Mouse (Mus musculus): ENCODE measurements around the gene Krt9.
"Not testable (repeated sequence)": the region's sequence is repeated elsewhere in the genome, so short reads cannot be mapped to it uniquely, and the experiment has no call there.

The Krt9 gene

GRCm38 (mm10) chr11:100192992-100193391 is at the start of gene Krt9:
Krt9 (minus strand) TSS chr11:100193246.
- no peaks in the 10 kb centered on the region for H3K27me3 ChIP-seq (ENCODE audit: control insufficient read depth, insufficient read depth, low read length, poor library complexity, severe bottlenecking)
- H3K36me3 ChIP-seq (ENCODE audit: control insufficient read depth, insufficient read depth, low read length, poor library complexity, severe bottlenecking): no peaks in the 10 kb centered on the region
- no peak for DNase-seq (ENCODE audit: low read depth, low spot score)

- peak; percentile 42 for DNase-seq (ENCODE audit: low read depth, low spot score)
- not testable (repeated sequence) for H3K27me3 ChIP-seq (ENCODE audit: control insufficient read depth, insufficient read depth, low read length, poor library complexity, severe bottlenecking); H3K36me3 ChIP-seq (ENCODE audit: control insufficient read depth, insufficient read depth, low read length, poor library complexity, severe bottlenecking)
Observed at GRCm38 (mm10) chr11:100240272-100240671, 47.2 kb upstream of the Krt9 start.

- H3K36me3 ChIP-seq (ENCODE audit: control insufficient read depth, insufficient read depth, low read length, poor library complexity, severe bottlenecking): no peaks in the 10 kb centered on the region
- no peaks in the 10 kb centered on the region for H3K27me3 ChIP-seq (ENCODE audit: control insufficient read depth, insufficient read depth, low read length, poor library complexity, severe bottlenecking)
- no peak for DNase-seq (ENCODE audit: low read depth, low spot score)
Observed at GRCm38 (mm10) chr11:100221741-100222140, 28.7 kb upstream of the Krt9 start.

- Histone ChIP-seq H3K27me3 (ENCODE audit: control insufficient read depth, insufficient read depth, low read length, poor library complexity, severe bottlenecking) (no peaks in the 10 kb centered on the region), H3K36me3 (ENCODE audit: control insufficient read depth, insufficient read depth, low read length, poor library complexity, severe bottlenecking) (no peaks in the 10 kb centered on the region)
- no peak for DNase-seq (ENCODE audit: low read depth, low spot score)
Observed at GRCm38 (mm10) chr11:100219304-100219703, 26.3 kb upstream of the Krt9 start.

GRCm38 (mm10) chr11:100208542-100208941 is 15.5 kb upstream of the Krt9 start:
- no peak for DNase-seq (ENCODE audit: low read depth, low spot score)
- H3K36me3 ChIP-seq (ENCODE audit: control insufficient read depth, insufficient read depth, low read length, poor library complexity, severe bottlenecking): no peaks in the 10 kb centered on the region
- no peaks in the 10 kb centered on the region for H3K27me3 ChIP-seq (ENCODE audit: control insufficient read depth, insufficient read depth, low read length, poor library complexity, severe bottlenecking)

- DNase-seq (ENCODE audit: low read depth, low spot score): no peak
- Histone ChIP-seq H3K36me3 (ENCODE audit: control insufficient read depth, insufficient read depth, low read length, poor library complexity, severe bottlenecking) (no peaks in the 10 kb centered on the region), H3K27me3 (ENCODE audit: control insufficient read depth, insufficient read depth, low read length, poor library complexity, severe bottlenecking) (no peaks in the 10 kb centered on the region)
Observed at GRCm38 (mm10) chr11:100207498-100207897, 14.5 kb upstream of the Krt9 start, which contains the start of gene Krt14. Krt14 (minus strand) TSS chr11:100207548.

GRCm38 (mm10) chr11:100203448-100203847 is 10.4 kb upstream of the Krt9 start:
- Histone ChIP-seq H3K27me3 (ENCODE audit: control insufficient read depth, insufficient read depth, low read length, poor library complexity, severe bottlenecking) (no peaks in the 10 kb centered on the region), H3K36me3 (ENCODE audit: control insufficient read depth, insufficient read depth, low read length, poor library complexity, severe bottlenecking) (no peaks in the 10 kb centered on the region)
- DNase-seq (ENCODE audit: low read depth, low spot score): peak; percentile 1

GRCm38 (mm10) chr11:100202906-100203305 is 9.9 kb upstream of the Krt9 start:
- Histone ChIP-seq H3K36me3 (ENCODE audit: control insufficient read depth, insufficient read depth, low read length, poor library complexity, severe bottlenecking) (no peaks in the 10 kb centered on the region), H3K27me3 (ENCODE audit: control insufficient read depth, insufficient read depth, low read length, poor library complexity, severe bottlenecking) (no peaks in the 10 kb centered on the region)
- DNase-seq (ENCODE audit: low read depth, low spot score): no peak

- Histone ChIP-seq H3K27me3 (ENCODE audit: control insufficient read depth, insufficient read depth, low read length, poor library complexity, severe bottlenecking) (no peaks in the 10 kb centered on the region), H3K36me3 (ENCODE audit: control insufficient read depth, insufficient read depth, low read length, poor library complexity, severe bottlenecking) (no peaks in the 10 kb centered on the region)
- peak; percentile 5 for DNase-seq (ENCODE audit: low read depth, low spot score)
Observed at GRCm38 (mm10) chr11:100200104-100200820, 7.2 kb upstream of the Krt9 start.

- no peaks in the 10 kb centered on the region for H3K36me3 ChIP-seq (ENCODE audit: control insufficient read depth, insufficient read depth, low read length, poor library complexity, severe bottlenecking)
- H3K27me3 ChIP-seq (ENCODE audit: control insufficient read depth, insufficient read depth, low read length, poor library complexity, severe bottlenecking): no peaks in the 10 kb centered on the region
- no peak for DNase-seq (ENCODE audit: low read depth, low spot score)
Observed at GRCm38 (mm10) chr11:100198666-100199065, 5.6 kb upstream of the Krt9 start.

GRCm38 (mm10) chr11:100191820-100192219 is 1.2 kb downstream of the Krt9 start:
- no peaks in the 10 kb centered on the region for H3K36me3 ChIP-seq (ENCODE audit: control insufficient read depth, insufficient read depth, low read length, poor library complexity, severe bottlenecking)

GRCm38 (mm10) chr11:100186736-100187135 is 6.3 kb downstream of the Krt9 start:
- no peaks in the 10 kb centered on the region for H3K36me3 ChIP-seq (ENCODE audit: control insufficient read depth, insufficient read depth, low read length, poor library complexity, severe bottlenecking)
- H3K27me3 ChIP-seq (ENCODE audit: control insufficient read depth, insufficient read depth, low read length, poor library complexity, severe bottlenecking): no peaks in the 10 kb centered on the region
- DNase-seq (ENCODE audit: low read depth, low spot score): no peak

More at GRCm38 (mm10) chr11:100191820-100192219, 1.2 kb downstream of the Krt9 start:
- no peaks in the 10 kb centered on the region for H3K27me3 ChIP-seq (ENCODE audit: control insufficient read depth, insufficient read depth, low read length, poor library complexity, severe bottlenecking)
- DNase-seq (ENCODE audit: low read depth, low spot score): no peak

GRCm38 (mm10) chr11:100181725-100182124 is 11.3 kb downstream of the Krt9 start:
- H3K36me3 ChIP-seq (ENCODE audit: control insufficient read depth, insufficient read depth, low read length, poor library complexity, severe bottlenecking): no peaks in the 10 kb centered on the region
- DNase-seq (ENCODE audit: low read depth, low spot score): no peak
- no peaks in the 10 kb centered on the region; the same call in 1 of the 2 replicates for H3K27me3 ChIP-seq (ENCODE audit: control insufficient read depth, insufficient read depth, low read length, poor library complexity, severe bottlenecking)

- H3K36me3 ChIP-seq (ENCODE audit: control insufficient read depth, insufficient read depth, low read length, poor library complexity, severe bottlenecking): no peaks in the 10 kb centered on the region
- H3K27me3 ChIP-seq (ENCODE audit: control insufficient read depth, insufficient read depth, low read length, poor library complexity, severe bottlenecking): no peaks in the 10 kb centered on the region; the same call in 1 of the 2 replicates
- no peak for DNase-seq (ENCODE audit: low read depth, low spot score)
Observed at GRCm38 (mm10) chr11:100179260-100179659, 13.8 kb downstream of the Krt9 start.

- no peaks in the 10 kb centered on the region; the same call in 1 of the 2 replicates for H3K27me3 ChIP-seq (ENCODE audit: control insufficient read depth, insufficient read depth, low read length, poor library complexity, severe bottlenecking)
- no peak for DNase-seq (ENCODE audit: low read depth, low spot score)
Observed at GRCm38 (mm10) chr11:100178307-100178706, 14.7 kb downstream of the Krt9 start.

GRCm38 (mm10) chr11:100176791-100177190 is 16.3 kb downstream of the Krt9 start:
- no peak for DNase-seq (ENCODE audit: low read depth, low spot score)
- Histone ChIP-seq H3K27me3 (ENCODE audit: control insufficient read depth, insufficient read depth, low read length, poor library complexity, severe bottlenecking) (no peaks in the 10 kb centered on the region; the same call in 1 of the 2 replicates), H3K36me3 (ENCODE audit: control insufficient read depth, insufficient read depth, low read length, poor library complexity, severe bottlenecking) (no peaks in the 10 kb centered on the region)

More at GRCm38 (mm10) chr11:100178307-100178706, 14.7 kb downstream of the Krt9 start:
- H3K36me3 ChIP-seq (ENCODE audit: control insufficient read depth, insufficient read depth, low read length, poor library complexity, severe bottlenecking): no peaks in the 10 kb centered on the region

Data from splenic B cell, adult 2 months (primary cell).